Mouse (Mus musculus): ENCODE measurements around the gene St6galnac4.

DNA sequence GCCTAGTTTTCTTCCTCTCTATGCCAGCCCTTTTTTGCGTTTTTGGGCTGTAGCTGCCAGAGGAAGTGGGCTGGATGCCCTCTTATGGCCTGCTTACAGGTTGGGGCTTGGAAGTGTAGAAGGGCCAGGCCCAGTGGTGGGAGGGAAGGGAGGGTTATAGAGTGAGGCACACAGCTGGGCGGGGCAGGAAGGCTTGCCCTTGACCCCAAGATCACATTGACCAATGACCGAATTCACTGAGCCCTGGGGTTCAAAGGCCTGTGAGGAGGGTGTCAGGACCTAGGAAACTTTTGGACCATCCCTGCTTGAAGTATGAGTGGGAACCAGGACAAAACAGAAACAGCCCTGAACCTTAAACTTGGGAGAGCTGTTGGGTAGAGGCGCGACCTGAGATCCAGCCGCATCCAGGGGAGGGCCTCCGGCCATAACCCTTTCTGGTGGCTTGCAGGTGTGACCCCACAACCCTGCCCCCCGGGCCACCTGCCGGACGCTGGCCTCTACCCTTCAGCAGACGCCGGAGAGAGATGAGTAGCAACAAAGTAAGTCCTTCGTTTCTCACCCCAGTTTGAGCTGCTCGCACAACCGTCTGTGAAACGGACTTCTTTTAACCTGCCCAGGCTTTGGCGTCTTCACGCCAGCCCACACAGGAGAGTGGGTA lies 22.0 kb downstream of the St6galnac4 start:
- TF ChIP-seq POLR2A (IDR thresholded peaks at IDR 0.05; ENCODE audit: borderline replicate concordance, control insufficient read depth, low read depth, low read length): no peak; the same call in 1 of the 2 replicates
- no peak for TF ChIP-seq CTCF (IDR thresholded peaks at IDR 0.05; ENCODE audit: control insufficient read depth, insufficient read depth, low read length)
